Mouse (Mus musculus) myocyte (in vitro differentiated cells): Measurements from ENCODE around the gene Mybbp1a.

Experiments
- CEBPB ChIP-seq: IDR thresholded peaks from 2 replicates; pipeline ENCODE4 v1.6.1; 2011; ENCODE audit warnings: mild to moderate bottlenecking, moderate library complexity; ENCODE audit not compliant: poor library complexity, insufficient read depth, severe bottlenecking
- E2F4 ChIP-seq: IDR thresholded peaks from one replicate; pipeline ENCODE4 v1.6.1; 2011; ENCODE audit warnings: mild to moderate bottlenecking, control low read depth, moderate library complexity; ENCODE audit not compliant: insufficient read depth
- MAX ChIP-seq: IDR thresholded peaks from one replicate; pipeline ENCODE4 v1.6.1; 2011; ENCODE audit warnings: low read depth, mild to moderate bottlenecking, control low read depth
- MYOD1 ChIP-seq, 3 experiments: IDR thresholded peaks; one replicate each; pipeline ENCODE4 v1.6.1; 2011; ENCODE audit warnings: control low read depth in 2 of 3, low read depth in 2 of 3, mild to moderate bottlenecking in 2 of 3, moderate library complexity in 1 of 3; ENCODE audit not compliant: insufficient read length in 2 of 3, control insufficient read depth in 1 of 3
- MYOG ChIP-seq, 3 experiments: IDR thresholded peaks; one replicate each; pipeline ENCODE4 v1.6.1; 2011; ENCODE audit warnings: control low read depth in 2 of 3, low read depth in 2 of 3, mild to moderate bottlenecking in 2 of 3; ENCODE audit not compliant: insufficient read length in 2 of 3, control insufficient read depth in 1 of 3, insufficient read depth in 1 of 3
- POLR2A ChIP-seq: IDR thresholded peaks from one replicate; pipeline ENCODE4 v1.6.1; 2011; ENCODE audit warnings: low read depth, mild to moderate bottlenecking, control low read depth, moderate library complexity; ENCODE audit not compliant: insufficient read length
- POLR2AphosphoS2 ChIP-seq: IDR thresholded peaks from one replicate; pipeline ENCODE4 v1.6.1; 2011; ENCODE audit warnings: low read depth, control low read depth; ENCODE audit not compliant: insufficient read length
- REST ChIP-seq: IDR thresholded peaks from one replicate; pipeline ENCODE4 v1.6.1; 2011; ENCODE audit warnings: mild to moderate bottlenecking, control low read depth, moderate library complexity; ENCODE audit not compliant: insufficient read depth, insufficient read length
- SRF ChIP-seq: IDR thresholded peaks from one replicate; pipeline ENCODE4 v1.6.1; 2011; ENCODE audit warnings: low read depth; ENCODE audit not compliant: control insufficient read depth, insufficient read length
- TCF12 ChIP-seq: IDR thresholded peaks from one replicate; pipeline ENCODE4 v1.6.1; 2011; ENCODE audit warnings: mild to moderate bottlenecking, control low read depth; ENCODE audit not compliant: poor library complexity, insufficient read depth, severe bottlenecking
- TCF3 ChIP-seq: IDR thresholded peaks from one replicate; pipeline ENCODE4 v1.6.1; 2011; ENCODE audit warnings: low read depth, control low read depth; ENCODE audit not compliant: insufficient read length
- USF1 ChIP-seq: IDR thresholded peaks from one replicate; pipeline ENCODE4 v1.6.1; 2011; ENCODE audit warnings: low read depth, mild to moderate bottlenecking, control low read depth, moderate library complexity

- no peak for TF ChIP-seq POLR2A
- no peak for TF ChIP-seq TCF12
- TF ChIP-seq USF1 = no peak
- no peak for TF ChIP-seq MAX
- no peak for TF ChIP-seq POLR2AphosphoS2
- TF ChIP-seq TCF3 = no peak
- TF ChIP-seq REST = no peak
- TF ChIP-seq MYOG (IDR thresholded peaks at IDR 0.05; ENCODE audit: control insufficient read depth in 1 of 3, insufficient read depth in 1 of 3, insufficient read length in 2 of 3, low read depth in 2 of 3) = no peak
- TF ChIP-seq CEBPB = no peak
- no peak for TF ChIP-seq SRF
- TF ChIP-seq E2F4 = no peak
- no peak for TF ChIP-seq MYOD1 (IDR thresholded peaks at IDR 0.05; ENCODE audit: control insufficient read depth in 1 of 3, insufficient read length in 2 of 3, low read depth in 2 of 3)
These were observed 46.6 kb downstream of the Mybbp1a start for GRCm38 (mm10) chr11:72487739-72488138.
